Mouse (Mus musculus) megakaryocyte-erythroid progenitor cell, adult 5-6 weeks (primary cell): Measurements from ENCODE around the gene Smarcal1. TPM values are rescaled to one million over a fixed set of nuclear protein-coding genes. Genes with fewer than 3 reads are reported as not detected.

Source experiments
- ATAC-seq: replicated peaks from 2 replicates; pipeline ENCODE4 v1.8.0; 2016; ENCODE audit warnings: mild to moderate bottlenecking, inconsistent platforms; ENCODE audit not compliant: severe bottlenecking, poor library complexity, low FRiP score, low TSS enrichment
- total RNA-seq, 2 experiments: library from RNA; stranded (forward) in 1 of 2; stranded (reverse) in 1 of 2; fragments of 200-1000, 215-1000 nt in 1 of 2; fragments of >200 nt in 1 of 2; fragmentation: Nextera tagmentation in 1 of 2; gene quantifications; 2 replicates each; pipeline ENCODE4 v1.2.3; 2014 to 2017

Gene Smarcal1
- total RNA-seq, 2 experiments from 2014 or later = 12.6 to 24.6 TPM

DNA sequence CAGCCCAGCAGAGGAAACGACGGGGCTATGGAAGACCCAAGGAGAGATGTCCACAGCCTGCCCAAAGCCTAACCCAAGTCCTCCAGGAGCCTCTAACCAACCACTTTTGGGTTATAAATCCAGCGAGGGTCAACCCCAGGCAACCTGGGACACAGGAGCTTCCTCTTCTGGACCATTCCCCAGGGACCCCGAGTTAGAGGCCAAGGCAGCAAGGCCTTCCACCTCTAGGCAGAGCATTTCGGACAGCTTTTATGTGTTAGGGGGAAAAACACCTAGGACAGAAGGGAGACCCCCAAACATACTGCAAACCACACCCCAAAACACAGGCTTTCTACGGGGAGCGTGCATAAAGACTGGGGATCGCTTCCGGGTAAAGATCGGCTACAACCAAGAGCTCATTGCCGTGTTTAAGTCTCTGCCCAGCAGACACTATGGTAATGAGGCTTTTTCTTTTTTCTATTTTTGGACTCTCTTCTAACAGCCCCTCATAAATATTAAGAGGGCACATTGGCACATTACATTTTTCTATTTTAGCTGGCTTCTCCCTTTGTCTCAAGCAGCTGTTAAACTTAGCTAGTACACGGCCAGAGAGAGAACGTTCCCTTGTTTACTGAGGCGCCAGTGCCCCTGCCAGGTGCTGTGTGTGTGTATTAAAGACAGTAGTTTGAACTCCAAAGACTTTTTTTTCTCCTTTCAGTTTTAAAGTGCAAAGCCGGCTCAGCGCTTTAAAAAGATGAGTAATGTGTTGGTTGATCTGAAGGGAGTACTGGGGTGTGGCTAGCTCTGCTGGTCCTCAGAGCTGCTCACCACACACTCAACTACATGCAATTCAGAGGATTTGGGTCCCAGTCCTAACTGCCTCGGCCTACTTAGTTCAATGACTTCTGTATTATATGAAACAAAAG is 3.2 kb downstream of the Smarcal1 start:
- ATAC-seq = no peak

DNA sequence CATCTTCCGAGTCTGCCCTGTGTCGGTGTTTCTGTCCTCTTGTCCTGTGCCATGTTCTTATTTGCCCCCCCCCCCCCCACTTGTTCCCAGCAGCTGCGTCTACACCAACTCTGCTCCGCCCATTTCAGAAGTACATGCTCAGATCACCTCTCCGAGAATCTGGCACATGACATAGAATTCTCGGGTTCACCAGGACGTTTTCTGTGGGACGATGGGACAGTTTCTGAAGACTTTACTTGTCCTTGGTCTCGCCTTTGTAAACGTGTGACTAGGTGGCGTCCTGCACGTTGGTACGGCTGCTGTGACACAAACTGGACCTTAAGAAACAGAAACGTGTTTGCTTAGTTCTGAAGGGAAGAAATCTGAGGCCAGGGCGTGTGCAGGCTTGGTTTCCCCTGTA is 4.5 kb downstream of the Smarcal1 start:
- ATAC-seq = no peak

DNA sequence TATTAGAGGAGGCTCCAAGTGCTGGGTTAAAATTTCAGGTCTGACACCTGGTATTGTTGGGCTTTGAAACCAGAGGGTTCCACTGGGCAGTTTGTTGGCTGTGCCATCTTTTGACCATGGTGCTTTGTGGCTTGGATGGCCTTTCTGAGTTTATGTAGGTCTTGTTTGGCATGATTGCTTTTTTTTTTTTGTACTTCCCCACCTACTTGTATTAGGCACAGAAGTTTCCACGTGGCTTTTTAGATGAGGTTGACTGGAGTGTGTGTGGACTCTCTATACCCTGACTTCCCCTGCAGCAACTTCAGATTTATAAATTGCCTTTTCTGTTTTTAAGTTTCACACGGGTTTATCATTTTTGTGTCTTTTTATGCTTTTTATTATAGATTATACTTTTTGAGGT is 5.7 kb downstream of the Smarcal1 start:
- no peak for ATAC-seq

DNA sequence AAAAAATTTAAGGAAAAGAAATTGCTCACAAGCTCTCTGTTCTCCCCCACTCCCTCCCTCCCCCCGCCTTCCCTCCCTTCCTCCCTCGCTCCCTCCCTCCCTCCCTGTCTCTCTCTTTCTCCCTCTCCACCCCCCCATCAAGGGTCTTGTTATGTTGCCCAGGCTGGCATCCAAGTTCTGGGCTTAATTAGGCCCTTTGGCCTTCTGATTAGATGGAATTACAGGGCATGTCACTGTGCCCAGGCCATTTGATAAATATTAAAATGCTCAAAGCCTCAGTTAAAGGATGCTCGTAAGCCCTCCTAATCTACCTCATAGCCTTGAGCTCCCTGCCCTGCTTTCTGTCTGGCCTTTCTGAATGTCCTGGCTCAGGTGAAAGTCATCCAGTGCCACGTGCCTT is 7.6 kb downstream of the Smarcal1 start:
- no peak for ATAC-seq

DNA sequence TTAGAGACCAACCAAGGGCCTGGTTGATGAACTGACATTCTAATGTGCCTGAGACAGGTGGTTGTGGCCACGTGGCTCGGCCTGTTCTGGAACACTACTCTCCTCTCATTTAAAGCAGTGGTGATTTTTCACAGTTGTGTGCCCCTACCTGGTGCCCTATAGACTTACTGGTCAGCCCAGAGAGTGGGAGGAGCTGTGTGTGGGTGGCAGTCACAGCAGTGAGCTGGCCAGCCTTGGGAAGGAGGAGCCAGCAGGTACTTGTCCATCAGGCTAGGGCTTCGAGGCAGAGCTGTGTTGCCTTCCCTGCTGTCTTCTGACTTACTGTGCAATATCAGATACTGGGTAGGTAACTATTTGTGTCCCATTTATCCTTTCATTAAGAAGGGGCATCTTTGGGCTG is 9.3 kb downstream of the Smarcal1 start:
- ATAC-seq = no peak

DNA sequence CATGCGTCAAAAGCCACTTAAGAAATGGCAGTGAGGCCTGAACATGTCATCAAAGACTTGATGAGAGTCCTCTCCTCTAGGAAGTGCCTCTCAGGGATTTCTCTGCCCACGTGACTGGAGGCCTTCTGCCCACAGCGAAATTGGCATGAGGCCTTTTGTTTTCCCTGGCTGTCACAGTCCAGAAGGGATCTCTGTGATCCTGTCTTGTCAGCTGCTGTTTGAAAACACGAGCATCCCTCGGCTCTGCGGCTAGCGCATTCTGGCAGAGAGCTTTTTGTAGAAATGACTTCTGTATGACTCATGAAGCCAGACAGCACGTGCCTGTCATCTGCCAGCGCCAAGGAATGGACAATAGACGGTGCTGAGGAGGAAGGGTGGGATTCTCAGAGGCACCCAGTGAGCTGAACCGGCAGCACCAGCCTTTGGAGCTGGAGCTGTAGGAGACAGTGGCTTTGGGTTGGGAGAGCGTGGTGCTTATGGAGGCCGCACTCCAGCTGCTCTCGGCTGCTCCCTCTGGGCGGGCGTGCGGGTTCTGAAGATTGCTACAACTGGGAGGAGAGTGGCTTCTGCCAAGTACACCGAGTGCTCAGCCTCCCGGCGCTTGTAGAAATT is 10.4 kb downstream of the Smarcal1 start:
- ATAC-seq = no peak

DNA sequence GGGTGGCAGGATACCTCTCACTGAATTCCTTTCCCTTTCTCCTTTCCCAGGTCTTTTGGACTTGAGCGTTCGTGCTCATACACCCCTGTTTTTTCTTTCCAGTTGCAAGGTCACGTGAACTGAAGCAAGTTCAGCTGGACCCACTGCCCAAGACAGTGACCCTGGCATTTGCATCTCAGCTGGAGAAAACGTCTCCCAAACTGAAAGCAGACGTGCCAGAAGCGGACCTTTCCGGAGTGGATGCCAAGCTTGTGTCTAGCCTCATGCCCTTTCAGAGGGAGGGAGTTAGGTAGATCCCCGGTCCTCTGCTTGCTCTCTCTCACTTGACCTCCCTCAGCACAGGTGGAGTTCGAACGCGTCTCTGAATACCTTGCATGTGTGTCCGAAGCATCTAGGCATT is 12.6 kb downstream of the Smarcal1 start:
- ATAC-seq = no peak

DNA sequence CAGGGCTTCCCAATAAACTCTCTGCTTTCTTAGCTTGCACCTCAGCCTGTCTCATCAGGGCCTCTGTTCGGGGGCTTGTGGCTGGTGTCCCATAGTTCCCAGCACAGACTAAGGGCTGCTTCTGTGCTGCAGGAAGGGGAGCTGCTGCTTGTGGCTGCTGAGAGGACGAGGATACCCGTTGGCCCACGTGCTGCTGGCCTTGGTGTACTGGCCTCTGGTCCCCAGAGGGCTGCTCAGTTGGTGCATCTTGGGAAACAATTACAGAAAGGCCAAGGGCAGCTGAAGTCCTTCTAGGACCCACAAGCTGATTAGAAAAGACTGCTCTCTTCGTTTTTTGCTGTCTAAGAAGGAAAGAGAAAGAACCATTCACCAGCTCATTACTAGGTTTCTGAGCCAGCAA is 13.2 kb downstream of the Smarcal1 start:
- no peak for ATAC-seq

DNA sequence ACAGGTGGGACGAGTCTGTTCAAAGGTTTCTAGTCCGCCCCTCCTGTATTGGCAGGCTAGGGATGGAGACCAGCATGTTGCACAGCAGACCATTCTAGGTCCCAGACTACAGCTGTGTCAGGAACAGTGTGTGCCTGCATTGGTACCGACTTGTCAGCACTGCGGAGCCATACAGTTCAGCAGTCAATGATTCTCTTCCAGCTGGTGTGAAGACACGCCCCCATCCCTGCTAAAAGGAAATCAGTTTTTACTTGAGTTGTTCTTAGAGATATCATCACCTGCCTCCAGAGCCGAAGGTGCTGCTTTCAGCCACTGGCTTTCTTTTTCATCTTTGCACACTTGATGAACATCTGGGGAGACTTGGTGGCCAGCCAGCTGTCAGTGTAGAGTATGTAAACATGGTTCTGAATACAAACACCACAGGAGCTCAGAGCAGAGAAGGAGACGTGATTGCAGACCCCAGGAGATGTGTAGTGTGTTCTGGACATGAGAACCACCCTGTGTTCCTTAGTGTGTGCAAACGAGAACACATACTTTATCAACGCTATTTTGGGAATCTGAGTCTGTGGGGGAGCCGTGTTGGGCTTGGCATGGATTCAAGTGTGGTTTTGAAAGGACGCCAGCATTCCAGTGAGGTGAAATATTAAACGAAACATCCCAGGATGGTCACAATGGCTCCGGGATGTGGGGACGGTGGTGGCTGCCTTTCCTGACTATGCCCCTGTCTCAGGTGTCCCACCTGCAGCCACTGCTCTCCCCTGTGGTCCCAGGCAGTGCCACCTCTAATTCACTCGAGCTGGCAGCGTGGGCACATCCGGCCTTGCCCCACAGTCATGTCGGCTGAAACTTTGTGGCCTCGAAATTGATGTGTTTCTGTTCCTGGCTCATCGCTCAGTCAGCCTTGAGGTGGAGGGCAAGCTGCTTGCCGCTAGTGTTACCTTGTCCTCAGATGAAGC is 16.4 kb downstream of the Smarcal1 start:
- ATAC-seq = no peak

DNA sequence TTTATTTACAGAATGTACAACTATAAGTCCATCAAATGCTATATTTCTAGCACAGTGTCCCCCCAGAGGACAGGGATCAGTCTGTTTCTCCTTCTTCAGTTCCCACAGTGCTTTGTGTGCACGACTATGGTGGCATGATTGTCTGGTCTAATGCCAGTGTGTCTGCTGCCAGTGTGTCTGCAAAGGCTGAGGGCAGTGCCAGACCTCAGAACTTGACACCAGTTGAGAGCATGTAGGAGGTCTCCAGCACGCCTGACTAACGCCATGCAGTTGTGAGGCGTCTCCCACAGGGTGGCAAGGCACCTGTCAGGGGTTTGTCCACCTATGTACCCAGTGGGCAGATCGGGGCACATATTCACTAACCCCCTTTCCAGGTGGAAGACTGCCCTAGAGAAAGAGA is 17.7 kb downstream of the Smarcal1 start:
- no peak for ATAC-seq

DNA sequence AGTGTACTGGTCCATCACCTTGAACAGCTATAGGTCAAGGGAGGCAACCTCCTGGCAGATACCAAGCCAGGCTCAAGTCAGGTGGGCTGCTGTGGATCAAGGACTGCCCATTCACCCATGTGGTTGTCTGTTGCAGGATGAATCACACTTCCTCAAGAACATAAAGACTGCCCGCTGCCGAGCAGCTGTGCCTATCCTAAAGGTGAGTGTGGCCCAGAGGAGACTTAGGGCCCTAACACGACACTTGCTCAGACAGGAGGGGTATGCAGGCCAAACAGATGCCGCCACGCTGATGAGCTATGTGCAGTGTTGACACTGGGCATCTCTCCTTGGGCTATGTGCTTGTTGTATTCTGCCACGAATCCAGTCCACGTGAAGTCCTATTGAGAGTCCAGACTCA is 18.2 kb downstream of the Smarcal1 start:
- no peak for ATAC-seq

DNA sequence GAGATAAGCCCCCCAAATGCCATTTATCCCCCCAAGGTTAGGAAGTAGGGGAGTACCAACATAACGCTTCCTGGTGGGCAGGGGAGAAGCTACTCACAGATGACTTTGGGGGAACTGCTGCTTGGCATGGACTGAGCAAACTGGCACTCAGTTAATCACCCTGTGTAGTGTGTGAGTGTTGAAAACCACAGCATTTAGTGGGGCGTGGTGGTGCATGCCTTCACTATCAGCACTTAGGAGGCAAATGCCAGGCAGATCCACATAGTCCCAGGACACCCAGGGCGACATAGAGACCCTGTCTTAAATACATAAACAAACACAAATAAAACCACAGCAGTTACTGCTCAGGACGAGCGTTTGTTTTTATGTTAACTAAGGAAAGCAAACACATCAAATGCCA is 19.1 kb downstream of the Smarcal1 start:
- no peak for ATAC-seq

DNA sequence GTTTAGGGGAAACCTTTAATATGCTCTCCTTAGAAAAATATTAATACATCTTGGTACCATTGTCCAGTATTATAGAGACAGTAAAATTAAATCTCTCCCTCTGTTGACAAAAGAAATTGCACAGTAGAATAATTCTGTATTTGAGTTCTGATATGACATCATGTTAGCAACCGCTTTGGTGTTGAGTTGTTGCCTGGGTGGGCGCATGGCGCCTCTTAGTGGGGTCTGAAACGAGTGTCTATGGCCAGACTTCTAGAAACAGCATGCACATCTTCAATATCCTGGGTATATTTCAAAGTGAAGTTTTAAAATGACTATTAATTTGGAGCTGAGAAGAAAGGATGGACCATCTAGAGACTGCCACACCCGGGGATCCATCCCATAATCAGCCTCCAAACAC is 19.8 kb downstream of the Smarcal1 start:
- ATAC-seq = no peak

DNA sequence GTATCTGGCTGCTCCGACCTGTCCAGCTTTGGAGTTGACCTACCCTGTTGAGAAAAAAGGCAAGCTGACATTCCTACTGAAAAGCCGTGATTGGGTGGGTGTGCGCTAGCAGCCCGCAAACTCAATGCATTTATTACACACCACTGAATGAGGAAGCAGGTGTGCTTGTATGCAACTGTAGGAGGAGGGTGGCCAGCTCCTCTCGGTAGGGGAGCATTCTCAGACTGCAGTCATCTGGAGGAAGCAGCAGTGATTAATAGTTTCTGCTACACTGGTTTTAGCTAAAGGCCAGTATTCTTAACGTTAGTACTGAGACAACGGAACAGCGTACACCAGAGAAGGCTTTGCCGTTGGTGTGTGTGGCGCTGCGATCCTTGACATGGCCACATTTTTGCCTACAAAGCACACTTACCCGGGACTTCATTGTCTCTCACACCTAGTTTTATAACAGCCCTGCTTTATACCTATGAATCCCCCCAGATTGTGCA is 23.2 kb downstream of the Smarcal1 start:
- ATAC-seq = no peak

DNA sequence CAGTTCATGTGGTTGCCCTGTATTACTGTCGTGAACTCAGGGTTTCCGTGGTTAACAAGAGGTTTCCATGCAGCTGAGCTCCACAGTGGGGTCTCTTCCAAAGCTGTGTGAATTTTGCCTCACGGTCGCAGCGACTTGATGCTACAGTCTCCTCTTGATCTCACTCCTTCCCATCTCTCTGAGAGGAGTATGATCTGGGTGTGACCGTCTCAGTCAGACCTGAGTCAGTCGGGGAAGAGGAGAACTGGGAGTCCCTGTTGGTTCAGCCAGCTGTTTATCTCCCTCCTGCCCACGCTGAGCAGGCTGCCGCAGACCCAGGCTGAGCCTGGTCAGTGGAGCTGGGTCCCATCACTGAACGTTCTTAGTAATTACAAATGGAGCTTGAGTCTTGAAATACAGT is 26.1 kb downstream of the Smarcal1 start:
- ATAC-seq = no peak

DNA sequence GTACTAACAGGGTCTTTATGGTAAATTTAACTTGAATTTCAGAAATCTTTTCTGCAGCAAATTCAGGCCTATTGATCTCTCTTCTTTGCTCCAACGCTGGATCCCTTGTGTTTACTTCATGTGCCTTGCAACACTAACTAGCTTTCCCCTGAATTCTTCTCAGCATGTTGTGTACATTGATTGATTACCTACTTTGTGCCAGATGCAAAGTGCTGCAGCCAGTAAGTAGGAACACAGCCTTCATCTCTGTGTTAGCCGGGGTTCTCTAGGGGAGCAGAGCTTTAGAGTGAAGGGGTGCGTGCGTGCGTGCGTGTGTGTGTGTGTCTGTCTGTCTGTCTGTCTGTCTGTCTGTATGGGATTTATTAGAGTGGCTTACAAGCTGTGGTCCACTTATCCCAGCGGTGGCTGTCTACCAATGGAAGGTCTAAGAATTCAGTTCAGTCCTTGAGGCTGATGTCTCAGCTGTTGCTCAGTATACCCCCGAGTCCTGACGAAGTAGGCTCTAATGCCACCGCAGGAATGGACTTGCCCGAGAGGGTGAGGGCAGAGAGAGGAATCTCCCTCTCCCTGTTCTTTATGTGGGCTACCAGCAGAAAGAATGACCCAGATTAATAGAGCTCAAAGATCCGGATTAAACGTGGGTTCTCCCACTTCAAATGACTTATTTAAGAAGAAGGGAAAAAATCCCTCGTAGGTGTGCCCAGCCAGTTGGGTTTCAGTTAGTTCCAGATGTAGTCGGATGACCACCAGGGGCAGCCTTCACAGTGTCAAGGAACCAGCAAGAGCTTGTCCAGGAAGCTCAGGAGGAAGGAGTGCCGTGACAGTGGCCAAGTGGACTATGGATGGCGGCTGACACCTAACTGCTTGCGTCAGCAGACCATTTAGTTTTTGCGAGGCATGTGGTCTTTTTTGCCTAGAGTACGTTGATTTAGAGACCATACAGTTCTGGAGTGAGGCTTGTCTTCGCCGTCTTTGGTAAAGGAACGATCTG is 27.1 kb downstream of the Smarcal1 start:
- ATAC-seq = no peak

DNA sequence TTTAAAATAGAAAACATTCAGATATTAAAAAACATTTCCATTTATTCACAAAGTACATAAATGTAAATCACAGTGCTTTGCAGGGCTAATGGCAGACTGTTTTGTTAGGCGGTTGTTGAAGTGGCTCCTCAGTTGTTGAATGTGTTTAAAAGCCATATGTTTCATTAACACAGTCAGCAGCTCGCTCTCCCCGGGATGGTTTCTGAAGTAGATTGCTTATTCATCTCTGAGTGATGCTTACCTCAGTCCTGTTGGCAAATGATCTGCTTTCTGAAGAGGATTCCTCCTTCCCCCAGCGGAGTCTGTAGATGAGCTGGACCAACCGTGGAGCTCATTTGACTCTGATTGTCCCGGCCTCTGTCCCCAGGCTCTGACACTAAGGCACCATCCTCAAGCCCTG is 29.1 kb downstream of the Smarcal1 start:
- ATAC-seq = no peak

DNA sequence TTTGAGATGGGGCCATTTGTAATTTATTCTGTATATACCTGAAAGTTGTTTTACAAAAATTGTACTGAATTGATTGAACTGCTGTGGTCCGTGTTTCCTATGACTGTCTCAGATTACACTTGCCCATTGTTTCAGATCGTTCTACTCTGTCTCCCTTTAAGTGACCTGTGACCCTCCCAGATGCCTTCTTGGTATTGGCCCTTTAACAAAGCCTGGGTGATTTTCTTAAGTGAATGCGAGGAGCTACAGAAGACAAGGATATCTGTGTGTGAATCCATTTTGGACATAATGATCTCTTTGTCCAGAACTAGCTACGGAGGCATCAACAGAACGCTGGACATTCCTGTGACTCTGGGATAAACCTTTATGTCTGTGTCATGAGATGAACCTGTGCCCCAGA is 52.2 kb downstream of the Smarcal1 start:
- ATAC-seq = no peak
